Mouse (Mus musculus) T-helper 2 cell (primary cell): ENCODE measurements at regions not wholly inside any gene's neighbourhood (a gene's known extent, or its start where the extent isn't known, plus 50 kb on each side); places are given as distances from the start of the nearest gene placed in this dataset.
"Not testable (repeated sequence)": the region's sequence is repeated elsewhere in the genome, so short reads cannot be mapped to it uniquely, and the experiment has no call there.

Experiments
- in situ Hi-C: fragments of 300-600 bp; cut with MboI, MseI; formaldehyde crosslinking; loops from one replicate; pipeline ENCODE4 v1.15.1; 2025; ENCODE audit warnings: high pct_unique_total_duplicates

DNA sequence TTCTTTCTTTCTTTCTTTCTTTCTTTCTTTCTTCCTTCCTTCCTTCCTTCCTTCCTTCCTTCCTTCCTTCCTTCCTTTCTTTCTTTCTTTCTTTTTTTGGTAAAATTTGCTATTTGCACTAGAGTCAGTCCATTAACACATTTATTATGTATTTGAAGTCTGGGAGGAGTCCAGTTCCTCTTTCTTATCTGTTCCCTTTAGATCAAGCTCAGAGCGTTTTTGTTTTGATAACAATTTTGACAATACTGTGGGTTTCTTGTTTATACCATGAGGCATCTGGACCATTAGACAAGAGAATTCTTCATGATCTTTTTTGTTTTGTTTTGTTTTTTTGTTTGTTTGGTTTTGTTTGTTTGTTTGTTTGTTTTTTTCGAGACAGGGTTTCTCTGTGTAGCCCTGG is 52.3 kb upstream of the Cttnbp2 start:
- in situ Hi-C loops, result not testable (repeated sequence)

DNA sequence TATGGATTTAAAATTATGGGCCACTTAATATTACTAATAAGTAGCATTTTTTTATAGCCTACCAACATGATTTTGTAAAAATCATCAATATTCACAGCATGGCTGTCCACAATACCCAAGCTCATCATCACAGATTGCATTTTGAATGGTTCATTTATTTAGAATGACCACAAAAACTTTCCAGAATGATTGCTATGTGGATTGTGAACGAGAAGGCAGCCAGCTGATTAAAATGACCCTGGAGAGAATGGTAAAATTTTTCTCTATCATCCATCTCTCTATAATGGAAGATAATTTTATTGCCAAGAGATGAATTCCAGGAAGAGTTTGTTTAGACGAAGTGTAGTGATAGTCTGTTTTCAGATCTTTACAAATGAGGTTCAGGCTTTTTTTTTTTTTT is 54.6 kb upstream of the Cttnbp2 start:
- in situ Hi-C loops, result no loop called here

DNA sequence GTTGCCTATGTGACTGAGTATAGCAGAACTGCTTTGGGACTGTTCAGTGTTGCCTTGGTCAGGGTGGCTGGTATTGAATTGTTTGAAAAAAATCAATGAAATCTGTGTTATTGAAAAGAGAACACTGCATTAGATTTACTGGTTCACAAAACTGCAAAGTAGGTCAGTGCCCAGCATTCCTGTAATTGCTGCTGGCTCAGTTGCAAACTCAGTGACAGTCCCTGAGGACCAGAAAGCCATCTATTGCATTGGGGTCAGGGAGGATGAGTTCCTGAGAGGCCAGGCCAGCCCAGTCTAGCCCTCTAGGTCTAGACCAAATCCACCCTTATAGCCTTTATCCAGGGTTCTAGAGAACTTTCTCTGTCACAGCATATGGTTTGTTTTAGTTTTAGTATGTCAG is 63.9 kb upstream of the Cttnbp2 start:
- in situ Hi-C loops, result no loop called here

DNA sequence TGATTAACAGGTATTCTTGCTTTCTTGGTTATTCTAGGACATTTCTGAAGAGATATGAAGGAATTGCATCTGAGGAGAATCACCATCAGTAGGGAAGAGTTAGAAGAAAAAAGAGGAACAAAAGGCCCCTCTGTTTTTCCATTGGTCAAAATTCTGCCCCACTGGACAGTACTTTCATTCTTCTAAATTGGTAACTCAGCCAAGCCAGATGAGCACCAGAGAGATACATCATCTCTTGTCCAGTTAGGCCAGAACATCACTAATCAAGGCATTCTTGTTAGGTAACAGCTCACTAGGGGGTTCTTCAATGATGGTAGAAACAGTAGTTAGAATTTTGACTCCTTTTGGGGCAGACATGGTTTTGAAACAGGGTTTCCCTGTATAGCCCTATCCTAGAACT is 74.8 kb upstream of the Cttnbp2 start:
- in situ Hi-C loops, result no loop called here

DNA sequence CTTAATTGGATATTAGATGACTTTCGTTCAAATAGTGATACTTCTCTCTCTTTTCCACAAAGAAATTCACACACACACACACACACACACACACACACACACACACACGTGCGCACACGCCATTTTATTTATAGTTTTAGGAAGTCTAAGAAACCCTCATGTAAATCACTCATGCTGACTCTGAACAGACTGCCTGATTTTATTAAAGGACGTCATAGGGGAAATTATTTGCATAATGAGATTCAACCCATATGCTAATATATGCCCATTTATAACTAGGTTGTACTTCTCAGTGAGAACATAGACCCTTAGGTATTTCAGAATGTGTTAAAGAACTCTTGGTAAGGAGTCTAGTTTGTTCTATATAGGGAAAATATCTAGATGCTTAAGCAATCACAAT is 82.0 kb upstream of the Cttnbp2 start:
- in situ Hi-C loops, result no loop called here

DNA sequence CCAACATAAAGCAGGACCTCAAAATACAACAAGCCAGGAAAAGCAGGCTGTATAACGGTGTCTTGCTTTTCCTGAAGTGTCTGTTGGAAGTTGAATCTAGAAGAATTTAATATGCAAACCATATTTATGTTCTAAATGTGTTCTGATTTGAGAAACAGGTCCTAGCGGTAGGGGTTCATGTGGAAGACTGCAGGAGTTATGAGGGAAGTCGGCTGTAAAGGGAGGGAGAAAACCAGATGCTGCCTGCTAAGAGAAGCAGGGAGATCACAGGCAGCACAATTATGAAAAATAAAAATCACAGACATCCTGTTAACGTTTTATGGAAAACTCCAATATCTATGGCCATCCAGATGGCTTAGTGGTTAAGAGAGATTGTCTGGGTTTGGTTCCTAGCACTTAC is 85.0 kb upstream of the Cttnbp2 start:
- in situ Hi-C loops, result no loop called here

DNA sequence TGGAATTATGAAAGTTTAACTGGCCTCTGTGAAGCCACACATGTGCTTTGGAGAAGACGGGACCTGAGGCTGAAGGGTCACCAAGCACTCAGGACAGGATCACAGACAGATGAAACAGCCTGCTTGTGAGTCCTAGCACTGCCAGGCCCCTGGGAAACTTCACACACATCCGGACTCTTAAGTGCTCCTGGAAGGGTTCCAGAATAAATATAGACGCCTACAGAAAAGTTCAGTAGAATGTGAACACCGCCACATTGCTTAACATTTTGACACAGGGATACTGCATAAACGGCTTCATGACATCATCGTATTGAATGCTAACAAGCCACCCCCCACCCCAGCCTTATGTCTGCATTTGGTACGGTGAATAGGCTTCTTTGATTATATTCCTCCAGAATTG is 87.3 kb upstream of the Cttnbp2 start:
- in situ Hi-C loops, result no loop called here

DNA sequence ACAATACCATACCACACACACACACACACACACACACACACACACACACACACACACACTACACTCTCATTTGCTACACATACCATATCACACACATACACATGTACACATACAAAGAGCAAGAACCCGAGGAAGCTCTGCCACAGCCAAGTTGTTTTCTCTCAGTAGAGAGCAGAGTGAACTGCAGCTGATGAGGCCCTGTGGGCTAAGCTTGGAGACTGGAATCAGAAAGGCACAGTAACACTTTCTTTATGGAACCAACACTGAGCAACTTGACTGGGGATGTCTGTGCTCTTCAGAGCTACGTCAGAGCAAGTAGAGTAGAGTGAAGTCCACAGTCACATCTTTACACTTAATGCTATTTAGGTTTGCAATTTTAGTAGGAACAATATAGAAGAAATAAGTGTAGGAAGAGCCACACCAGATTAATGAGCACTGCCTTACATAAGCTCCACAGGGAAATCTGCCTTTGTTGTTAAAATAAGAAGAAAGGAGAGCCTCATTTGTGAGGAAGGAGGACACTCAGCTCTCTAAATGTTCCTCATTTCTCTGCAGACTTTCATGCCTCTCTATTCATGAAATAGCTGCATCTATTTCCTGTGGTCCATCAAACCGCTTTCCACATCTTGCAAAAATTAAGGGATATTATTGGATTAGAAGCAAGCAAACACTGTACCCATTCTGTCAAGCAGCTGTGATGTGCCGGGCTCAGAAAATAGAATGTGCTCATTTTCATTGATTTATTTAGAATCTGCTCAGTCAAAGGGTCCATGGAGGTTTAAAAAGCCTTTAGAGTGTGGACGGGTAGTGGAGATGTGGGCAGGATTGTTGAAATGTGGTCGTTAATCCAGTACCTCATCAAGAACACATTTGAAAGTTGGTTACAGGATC is 107.0 kb upstream of the Cttnbp2 start:
- in situ Hi-C loops, result no loop called here

DNA sequence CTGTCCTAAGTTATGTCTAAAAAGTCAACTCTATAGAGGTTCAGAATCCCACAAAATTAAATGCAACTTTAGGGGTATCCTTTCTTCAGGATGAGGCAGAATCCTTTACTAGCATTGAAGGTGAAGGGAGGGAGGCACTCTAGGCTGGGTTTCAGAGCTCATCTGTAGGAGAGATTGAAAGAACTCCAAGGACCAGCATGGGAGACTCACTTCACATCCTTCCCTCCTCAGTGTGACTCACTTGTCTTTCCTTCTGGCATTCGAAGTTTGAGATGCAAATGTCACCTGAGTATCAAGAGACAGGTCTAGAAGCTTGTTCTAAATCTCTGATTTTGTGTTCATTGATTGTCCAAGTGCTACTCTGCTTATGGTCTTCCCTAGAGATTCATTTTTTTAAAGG is 113.9 kb upstream of the Cttnbp2 start:
- in situ Hi-C loops, result no loop called here

DNA sequence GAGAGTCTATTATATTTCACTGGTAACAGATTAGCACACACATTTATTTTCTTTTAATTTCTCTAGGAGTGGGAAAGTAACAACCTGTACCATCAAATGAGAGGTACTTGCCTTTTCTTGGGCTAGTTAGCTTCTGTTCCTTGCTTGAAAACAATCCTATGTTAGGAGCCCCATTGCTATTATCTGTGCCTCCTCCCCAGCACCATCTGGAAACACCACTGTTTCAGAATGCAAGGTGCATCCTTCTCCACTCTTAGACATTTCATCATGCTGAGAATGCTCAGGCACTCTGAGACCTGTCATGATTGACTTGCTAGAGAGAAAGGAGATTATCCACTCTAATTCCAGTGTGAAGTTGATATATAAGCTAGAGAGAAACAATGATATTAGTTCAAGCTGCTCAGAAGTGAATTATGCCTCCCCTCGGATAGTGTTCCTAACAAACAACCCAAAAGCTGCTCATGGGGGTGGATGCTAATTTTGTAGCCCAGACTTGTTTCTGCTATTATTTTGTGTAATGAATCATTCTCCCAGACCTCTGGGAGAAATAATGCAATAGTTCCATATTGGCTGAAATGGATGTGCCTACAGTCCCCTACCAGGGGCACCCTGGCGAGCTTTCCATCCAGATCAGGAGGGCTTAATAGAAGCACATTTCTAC is 119.0 kb upstream of the Cttnbp2 start:
- in situ Hi-C loops, result no loop called here

DNA sequence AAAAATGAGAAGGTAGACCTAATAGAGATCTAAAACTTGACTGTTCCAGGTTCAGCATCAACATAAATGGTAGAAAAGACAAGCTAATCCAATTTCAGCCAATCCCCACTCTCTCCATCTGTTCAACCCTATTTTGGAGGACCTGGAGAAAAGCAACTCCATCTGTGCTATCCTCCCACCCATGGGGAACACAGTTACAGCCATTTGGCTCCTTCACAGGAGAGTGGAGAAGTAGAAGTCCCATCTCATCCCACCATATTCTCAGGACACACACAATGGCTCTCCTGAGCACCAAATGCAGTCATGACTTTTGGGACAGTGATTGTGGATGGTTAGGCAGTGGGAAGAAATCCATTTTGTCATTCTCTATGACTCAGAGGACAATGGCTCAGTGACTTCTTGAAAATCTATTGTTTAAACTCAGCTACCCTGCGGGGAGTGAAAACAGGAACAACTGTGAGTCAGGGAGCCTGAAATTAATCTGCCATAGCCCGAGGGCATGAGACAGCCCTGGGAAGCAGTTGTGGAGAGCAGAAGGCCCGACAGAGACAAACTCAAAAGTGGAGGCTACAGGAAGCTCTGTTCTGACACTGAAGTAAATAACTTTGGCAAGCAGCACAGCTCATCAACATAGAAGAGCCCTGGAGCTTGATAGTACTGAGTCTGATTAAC is 125.2 kb upstream of the Cttnbp2 start:
- in situ Hi-C loops, result no loop called here

DNA sequence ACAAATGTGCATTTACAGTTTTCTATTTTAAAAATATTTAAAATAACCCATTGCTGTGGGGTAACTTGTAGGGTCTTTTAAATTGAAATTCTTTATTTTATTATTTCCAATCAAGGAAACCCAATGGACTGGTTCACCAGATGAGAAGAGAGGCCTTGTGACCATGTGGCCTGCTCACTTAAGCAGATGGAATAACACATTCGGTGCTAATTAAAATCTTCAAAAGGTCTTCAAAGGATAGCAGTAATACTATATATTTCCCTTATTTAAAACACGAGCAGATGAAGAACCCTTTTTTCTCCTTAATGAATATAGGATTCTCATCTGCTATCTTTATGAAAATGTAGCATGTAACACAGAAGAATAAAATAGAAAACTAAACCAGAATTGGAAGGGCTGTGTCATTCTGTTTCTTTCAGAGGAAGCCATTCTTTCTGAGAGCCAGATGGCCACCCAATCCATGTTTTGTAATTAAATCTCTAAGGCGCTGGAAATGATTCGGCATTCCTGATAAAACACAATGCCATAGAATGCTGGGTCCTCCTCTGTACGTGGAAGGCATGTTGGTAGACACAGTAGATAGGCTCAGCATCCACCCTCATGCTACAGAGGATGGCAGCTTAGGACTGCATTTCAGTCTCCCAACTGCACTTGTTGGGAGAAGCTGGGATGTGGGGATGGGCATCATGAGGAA is 134.4 kb upstream of the Cttnbp2 start:
- in situ Hi-C loops, result no loop called here

DNA sequence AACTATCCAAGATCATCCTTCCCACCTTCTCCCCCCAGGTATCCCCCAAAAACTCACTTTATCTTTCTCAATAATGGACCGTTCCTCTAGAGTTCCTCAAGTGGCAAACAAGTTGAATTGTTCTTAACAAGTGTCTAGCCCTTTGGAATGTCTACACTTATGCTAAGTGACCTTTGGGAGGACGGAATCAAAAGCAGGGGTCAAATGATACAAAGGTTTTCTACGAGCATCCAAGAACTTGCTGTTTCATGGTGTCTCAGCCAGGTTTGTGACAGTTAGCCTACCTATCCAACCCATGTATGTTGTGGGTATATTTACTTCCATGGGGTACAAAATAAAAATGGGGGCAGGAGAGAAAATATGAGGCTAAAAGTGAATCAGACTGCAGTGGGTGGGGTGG is 136.7 kb upstream of the Cttnbp2 start:
- in situ Hi-C loops, result no loop called here

DNA sequence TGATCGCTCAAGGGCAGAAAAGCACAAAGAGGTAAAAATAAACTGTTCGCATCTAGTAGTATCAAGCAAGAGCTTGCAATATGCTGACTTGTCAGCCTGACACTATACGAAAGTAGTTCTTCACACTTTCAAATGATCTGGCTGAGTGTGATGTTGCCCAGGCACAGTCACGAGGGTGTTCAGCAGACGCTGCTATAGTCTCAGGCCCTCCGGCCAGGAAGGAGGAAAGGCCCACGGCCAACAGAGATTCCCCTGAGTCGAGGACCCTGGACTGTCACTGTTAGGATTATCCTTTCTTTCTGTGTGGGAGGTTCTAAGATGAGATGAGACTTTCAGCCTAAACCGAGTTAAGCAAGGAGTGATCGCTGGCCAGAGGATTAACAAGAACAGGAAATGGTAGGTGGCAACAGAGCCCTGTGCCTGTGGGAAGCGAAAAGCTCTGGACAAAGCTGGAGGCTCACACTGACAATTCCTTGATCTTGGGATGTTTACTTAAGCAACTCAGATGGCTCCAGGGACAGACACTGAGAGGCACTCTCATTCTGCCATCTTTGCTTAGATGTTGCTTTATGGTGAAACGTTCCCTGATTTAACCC is 137.5 kb upstream of the Cttnbp2 start:
- in situ Hi-C loops, result no loop called here

DNA sequence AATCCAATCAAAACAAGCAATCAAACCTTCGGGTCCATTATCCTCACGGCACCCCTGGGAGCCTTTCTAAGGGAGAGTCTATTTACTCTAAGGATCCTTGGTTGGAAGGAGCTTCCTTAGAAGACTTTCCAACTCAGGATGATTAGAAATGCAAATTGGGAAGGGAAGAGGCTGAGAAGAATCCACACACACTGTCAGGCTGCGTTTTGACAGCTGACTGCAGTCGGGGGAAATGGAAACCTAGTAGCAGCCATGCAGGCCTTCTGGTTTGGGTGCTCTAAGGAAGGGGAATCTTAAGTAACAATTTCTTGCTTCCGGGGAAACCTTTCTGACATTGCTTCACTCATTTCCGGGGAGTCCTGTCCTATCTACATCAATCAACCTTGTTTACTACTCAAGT is 139.6 kb upstream of the Cttnbp2 start:
- in situ Hi-C loops, result no loop called here

DNA sequence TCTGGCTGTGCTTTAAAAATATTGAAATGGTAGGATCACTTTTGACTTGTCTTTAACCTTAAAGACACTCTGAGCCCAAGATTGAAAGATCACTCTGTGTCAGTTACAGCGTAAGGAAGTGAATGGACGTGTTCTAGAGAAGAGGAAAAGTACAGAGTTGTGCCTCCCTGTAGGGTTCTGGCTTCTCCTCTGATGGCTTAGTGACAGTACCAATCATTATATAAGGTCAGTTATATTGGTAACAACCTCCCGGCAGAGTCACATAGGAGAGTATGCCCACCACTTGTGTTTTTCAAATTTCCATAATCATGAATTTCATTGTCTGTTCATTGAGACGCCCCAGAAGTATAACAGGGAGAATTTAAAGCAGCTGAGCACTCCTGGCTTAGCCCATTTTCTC is 141.6 kb upstream of the Cttnbp2 start:
- in situ Hi-C loops, result no loop called here

DNA sequence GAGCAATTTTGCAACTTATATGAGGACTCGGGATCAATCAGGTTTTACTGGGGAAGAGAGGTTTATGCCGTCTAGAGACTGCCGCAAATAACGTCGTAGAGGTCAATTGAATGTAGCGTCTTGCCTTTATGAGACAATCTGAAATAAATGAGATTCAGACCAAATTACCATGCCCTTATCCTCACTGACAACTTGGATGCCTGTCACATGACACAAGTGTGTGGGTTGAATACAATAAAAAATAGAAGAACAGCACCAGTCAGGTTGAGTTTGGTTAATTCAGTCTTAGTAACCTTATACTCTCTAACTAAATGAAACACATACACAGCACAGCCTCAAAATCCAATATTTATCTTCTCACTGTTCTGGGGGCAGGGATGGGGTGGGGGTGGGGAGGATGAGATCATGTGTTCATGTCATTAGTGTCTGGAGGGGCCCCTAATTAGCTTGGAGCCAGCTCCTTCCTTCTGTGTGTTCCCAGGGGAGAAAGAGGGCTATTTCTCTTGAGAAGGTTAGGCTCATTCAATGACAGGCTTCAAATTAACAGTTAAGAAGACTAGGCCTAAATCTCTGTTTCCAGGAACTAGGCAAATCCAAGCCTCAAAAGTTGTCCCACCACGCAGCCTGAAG is 142.2 kb upstream of the Cttnbp2 start:
- in situ Hi-C loops, result no loop called here

DNA sequence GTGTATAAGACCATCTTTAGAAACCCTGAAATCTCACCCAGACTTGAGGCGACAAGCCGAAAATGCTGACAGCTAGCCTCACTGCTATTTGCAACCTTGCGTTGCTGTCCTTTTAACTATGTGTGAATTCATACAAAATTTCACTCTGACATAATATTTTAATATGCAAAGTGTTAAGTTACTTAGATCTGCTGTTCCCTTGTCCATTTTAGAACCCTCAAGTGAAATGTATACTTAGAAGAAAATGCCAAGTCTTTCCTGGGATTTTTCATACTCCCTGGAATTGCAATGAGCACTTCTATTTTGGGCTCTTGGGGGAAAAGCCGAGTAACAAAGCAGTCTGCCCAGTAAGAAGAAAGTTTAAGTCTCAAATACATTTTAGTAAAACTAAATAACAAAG is 150.0 kb upstream of the Cttnbp2 start:
- in situ Hi-C loops, result loop anchor here (10.0 kb wide), 1 partner anchor 970 kb away; the partner anchor contains the start of gene St7

DNA sequence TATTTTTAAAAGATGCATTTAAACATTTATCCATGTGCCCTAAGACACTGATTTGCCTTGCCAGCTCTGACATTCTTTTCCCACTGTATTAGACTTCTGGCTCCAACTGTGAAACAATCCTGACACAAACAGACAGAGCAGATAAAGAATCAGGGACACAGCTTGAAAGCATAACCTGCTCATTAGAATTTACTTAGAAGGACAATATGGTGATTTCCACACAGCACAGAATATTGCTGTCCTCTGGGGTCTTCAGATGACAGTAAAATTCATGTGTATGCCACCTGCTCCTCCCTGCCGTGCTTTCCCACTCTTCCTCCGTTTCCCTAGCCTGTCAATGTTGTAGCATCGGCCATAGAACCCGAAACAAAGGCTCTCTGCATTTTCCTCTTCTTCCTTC is 151.3 kb upstream of the Cttnbp2 start:
- in situ Hi-C loops, result loop anchor here (10.0 kb wide), 1 partner anchor 971 kb away; the partner anchor contains the start of gene St7

DNA sequence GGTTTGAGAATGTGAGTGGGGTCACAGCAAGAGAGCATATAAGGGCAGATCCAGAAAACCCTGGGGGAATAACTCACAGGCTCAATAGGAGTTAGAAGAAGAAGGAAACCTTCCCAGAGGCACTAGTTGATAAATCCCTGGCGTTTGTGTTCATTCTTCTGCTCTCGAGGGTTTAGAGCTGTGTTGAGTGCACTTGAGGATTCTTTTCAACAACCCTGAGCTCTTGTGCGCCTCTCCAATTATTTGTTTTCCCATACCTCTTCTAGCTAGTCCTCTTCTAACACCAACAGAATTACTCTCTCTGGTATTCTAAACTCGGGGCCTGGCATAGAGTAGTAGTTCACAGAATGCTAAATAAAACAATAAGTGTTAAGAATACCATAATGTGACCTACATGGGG is 151.9 kb upstream of the Cttnbp2 start:
- in situ Hi-C loops, result loop anchor here (10.0 kb wide), 1 partner anchor 972 kb away; the partner anchor contains the start of gene St7

DNA sequence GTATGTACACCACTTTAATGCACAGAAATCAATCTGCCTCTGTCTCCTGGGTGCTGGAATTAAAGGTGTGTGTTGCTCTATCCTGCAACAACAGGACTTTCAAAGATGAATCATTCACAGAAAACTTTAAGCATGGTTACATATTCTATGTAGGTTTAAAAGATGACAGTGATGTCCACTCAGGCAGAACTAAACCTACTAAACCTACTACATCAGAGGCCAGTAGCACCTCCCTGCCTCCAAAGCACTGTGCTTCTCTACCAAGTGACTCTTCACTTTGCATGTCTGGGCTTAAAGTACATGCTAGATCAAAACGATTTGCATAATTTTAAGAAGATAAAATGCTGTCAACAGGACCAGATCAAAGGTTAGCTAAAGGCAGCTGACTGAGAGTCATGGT is 156.0 kb upstream of the Cttnbp2 start:
- in situ Hi-C loops, result no loop called here
